Mouse (Mus musculus): ENCODE measurements around the gene Gsk3b. TPM values are rescaled to one million over a fixed set of nuclear protein-coding genes. Genes with fewer than 3 reads are reported as not detected.

Gsk3b gene
- polyA plus RNA-seq, 1 experiment from 2014 or later: 29.6 TPM

DNA sequence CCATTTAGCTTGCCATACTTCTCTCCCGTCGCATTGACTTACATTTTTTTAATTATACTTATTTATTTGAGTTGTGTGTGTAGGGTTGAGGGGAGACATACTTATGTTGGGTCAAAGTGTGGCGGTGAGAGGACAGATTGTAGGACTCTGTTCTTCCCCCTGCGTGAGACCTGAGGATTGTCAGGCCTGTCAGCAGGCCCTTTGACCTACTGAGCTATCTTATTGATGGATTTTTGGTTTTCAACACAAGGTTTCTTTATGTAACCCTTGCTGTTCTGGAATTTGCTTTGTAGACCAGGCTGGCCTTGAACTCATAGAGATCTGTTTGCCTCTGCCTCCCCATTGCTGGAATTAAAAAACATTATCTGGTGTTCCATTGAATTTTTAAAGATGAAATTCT is 56.1 kb downstream of the Gsk3b start:
- Histone ChIP-seq H3K4me1 (replicated peaks; ENCODE audit: control insufficient read depth, insufficient read depth, low read length) (peaks cover 3% of the 10 kb centered on the region; the same call in 1 of the 2 replicates), H3K27me3 (replicated peaks; ENCODE audit: control insufficient read depth, insufficient read depth, low read length) (no peaks in the 10 kb centered on the region), H3K9me3 (ENCODE audit: control insufficient read depth, low read length) (no peaks in the 10 kb centered on the region), H3K36me3 (ENCODE audit: control insufficient read depth, insufficient read depth, low read length) (peaks cover 2% of the 10 kb centered on the region; the same call in 1 of the 2 replicates), H3K27ac (ENCODE audit: low read depth, low read length) (no peak overlapping the region), H3K4me3 (ENCODE audit: low read depth, low read length) (no peak overlapping the region), H3K9ac (ENCODE audit: low read depth, low read length) (no peak overlapping the region), H3K4me2 (no peak overlapping the region)
- no peak for ATAC-seq (replicated peaks; ENCODE audit: low FRiP score)
- 80% methylated on average over 4 of the region's 4 CpGs for WGBS
- DNase-seq (ENCODE audit: low spot score): no peak

- H3K9ac ChIP-seq (ENCODE audit: low read depth, low read length): no peak overlapping the region
- H3K27ac ChIP-seq (ENCODE audit: low read depth, low read length): no peak overlapping the region
- no peaks in the 10 kb centered on the region for H3K27me3 ChIP-seq (replicated peaks; ENCODE audit: control insufficient read depth, insufficient read depth, low read length)
- H3K36me3 ChIP-seq (ENCODE audit: control insufficient read depth, insufficient read depth, low read length): peaks cover 13% of the 10 kb centered on the region; the same call in 1 of the 2 replicates
- H3K4me2 ChIP-seq: no peak overlapping the region
- H3K4me1 ChIP-seq (replicated peaks; ENCODE audit: control insufficient read depth, insufficient read depth, low read length): peaks cover 4% of the 10 kb centered on the region; the same call in 1 of the 2 replicates
- no peaks in the 10 kb centered on the region for H3K9me3 ChIP-seq (ENCODE audit: control insufficient read depth, low read length)
- DNase-seq (ENCODE audit: low spot score) (no peak), ATAC-seq (replicated peaks; ENCODE audit: low FRiP score) (no peak)
- no peak overlapping the region for H3K4me3 ChIP-seq (ENCODE audit: low read depth, low read length)
Measured at GRCm38 (mm10) chr16:38150555-38150954, 61.8 kb downstream of the Gsk3b start.

DNA sequence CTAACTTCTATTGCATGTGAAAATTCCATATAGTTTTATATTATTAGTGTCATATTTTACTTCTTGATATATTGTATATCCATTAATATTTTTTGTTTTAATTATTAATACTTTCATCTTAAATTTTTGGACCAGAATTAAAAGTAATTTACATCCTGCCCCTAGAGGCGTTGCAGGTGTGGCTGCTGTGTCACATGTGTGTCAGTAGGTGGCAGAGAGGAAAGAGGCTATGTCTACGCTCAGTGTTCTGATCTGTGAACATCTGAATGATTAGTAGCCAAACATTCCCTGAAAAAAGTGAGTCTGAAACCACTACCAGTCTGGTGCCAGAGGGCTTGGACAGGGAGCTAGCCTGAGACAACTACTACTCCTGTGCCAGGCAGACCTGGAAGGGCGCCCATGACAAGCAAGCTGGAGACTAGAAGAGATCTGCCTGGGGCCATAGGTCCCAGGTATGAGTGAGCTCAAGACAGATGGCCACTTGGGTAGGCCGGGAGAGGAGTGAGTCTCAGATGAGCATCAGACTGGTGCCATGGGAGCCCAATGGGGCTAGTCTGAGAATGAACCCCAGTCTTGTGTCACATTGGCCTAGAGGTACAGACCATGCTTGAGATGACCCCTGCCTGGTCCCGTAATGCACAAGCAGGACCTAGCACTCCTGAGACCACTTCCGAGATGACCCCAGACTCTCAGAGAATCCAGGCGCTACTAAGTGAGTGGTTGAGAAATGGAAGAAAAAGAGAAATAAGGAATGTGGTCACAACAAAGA is 69.2 kb downstream of the Gsk3b start:
- no peaks in the 10 kb centered on the region for H3K4me1 ChIP-seq (replicated peaks; ENCODE audit: control insufficient read depth, insufficient read depth, low read length)
- H3K36me3 ChIP-seq (ENCODE audit: control insufficient read depth, insufficient read depth, low read length): peaks cover 6% of the 10 kb centered on the region; the same call in 1 of the 2 replicates
- 90% methylated on average over 7 of the region's 7 CpGs for WGBS
- H3K4me2 ChIP-seq: no peak overlapping the region
- no peak overlapping the region for H3K9ac ChIP-seq (ENCODE audit: low read depth, low read length)
- no peaks in the 10 kb centered on the region for H3K9me3 ChIP-seq (ENCODE audit: control insufficient read depth, low read length)
- DNase-seq (ENCODE audit: low spot score) (no peak), ATAC-seq (replicated peaks; ENCODE audit: low FRiP score) (no peak)
- H3K4me3 ChIP-seq (ENCODE audit: low read depth, low read length): no peak overlapping the region
- H3K27me3 ChIP-seq (replicated peaks; ENCODE audit: control insufficient read depth, insufficient read depth, low read length): no peaks in the 10 kb centered on the region
- H3K27ac ChIP-seq (ENCODE audit: low read depth, low read length): no peak overlapping the region

DNA sequence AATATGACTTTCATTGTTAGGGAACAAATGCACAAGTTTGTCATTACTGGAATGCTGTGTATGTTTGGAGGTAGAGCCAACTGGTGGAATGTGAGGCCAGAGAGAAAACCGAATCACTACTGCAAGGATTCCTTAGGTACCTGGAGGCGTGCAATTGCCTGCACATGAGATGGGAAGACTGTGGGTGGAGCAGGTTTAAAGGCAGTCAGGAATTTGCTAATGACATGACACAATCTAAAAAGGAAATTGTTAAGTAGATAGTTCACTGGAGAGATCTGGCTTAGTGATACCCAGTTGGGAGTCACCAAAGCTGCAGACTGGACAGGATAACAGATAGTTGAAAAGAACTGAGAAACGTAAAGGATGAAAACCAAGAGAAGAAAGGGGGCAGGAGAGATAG is 73.2 kb downstream of the Gsk3b start:
- no peaks in the 10 kb centered on the region for H3K9me3 ChIP-seq (ENCODE audit: control insufficient read depth, low read length)
- DNase-seq (ENCODE audit: low spot score): no peak
- 71% methylated on average over 3 of the region's 3 CpGs for WGBS

DNA sequence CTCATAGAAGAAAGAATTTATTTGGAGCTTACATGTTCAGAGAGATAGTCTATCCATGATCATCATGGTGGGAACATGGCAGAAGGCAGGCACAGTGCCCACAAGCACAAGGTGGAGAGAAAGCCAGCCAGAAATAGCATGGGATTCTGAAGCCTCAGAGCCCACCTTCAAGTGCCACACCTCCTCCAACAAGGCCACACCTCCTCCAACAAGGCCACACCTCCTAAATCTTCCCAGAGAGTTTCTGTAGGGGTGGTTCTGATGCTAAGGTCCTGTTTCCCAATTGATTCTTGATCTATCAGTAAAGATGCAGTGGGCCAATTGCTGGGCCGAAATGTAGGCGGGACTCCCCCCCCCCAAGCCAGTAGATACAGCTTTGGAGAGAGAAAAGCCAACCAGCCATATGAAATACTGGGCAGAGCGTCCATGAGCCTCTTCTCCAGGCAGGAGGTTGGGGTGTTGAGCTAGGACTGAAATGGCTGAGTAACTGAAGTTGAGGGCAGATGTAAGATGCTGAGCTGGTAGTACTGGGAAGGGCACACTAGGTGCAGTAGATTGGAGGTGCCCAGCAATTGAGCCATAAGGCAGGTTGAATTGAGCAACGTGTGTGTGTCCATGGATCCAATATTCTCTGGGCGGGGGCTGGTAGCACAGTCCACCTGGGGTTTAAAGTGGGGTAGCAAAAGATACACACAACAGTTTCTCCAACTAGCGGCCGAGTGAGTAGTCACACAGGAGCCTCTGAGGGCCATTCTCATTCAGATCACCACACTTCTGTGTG is 76.2 kb downstream of the Gsk3b start:
- Histone ChIP-seq H3K9me3 (ENCODE audit: control insufficient read depth, low read length) (no peaks in the 10 kb centered on the region), H3K27ac (ENCODE audit: low read depth, low read length) (no peak overlapping the region), H3K36me3 (ENCODE audit: control insufficient read depth, insufficient read depth, low read length) (no peaks in the 10 kb centered on the region), H3K4me3 (ENCODE audit: low read depth, low read length) (no peak overlapping the region), H3K9ac (ENCODE audit: low read depth, low read length) (no peak overlapping the region), H3K4me1 (replicated peaks; ENCODE audit: control insufficient read depth, insufficient read depth, low read length) (no peaks in the 10 kb centered on the region), H3K4me2 (no peak overlapping the region), H3K27me3 (replicated peaks; ENCODE audit: control insufficient read depth, insufficient read depth, low read length) (no peaks in the 10 kb centered on the region)
- DNase-seq (ENCODE audit: low spot score) (no peak), ATAC-seq (replicated peaks; ENCODE audit: low FRiP score) (no peak)
- 91% methylated on average over 7 of the region's 7 CpGs for WGBS

More for the DNA sequence above, 73.2 kb downstream of the Gsk3b start:
- Histone ChIP-seq H3K9ac (ENCODE audit: low read depth, low read length) (no peak overlapping the region), H3K27ac (ENCODE audit: low read depth, low read length) (no peak overlapping the region), H3K36me3 (ENCODE audit: control insufficient read depth, insufficient read depth, low read length) (no peaks in the 10 kb centered on the region), H3K27me3 (replicated peaks; ENCODE audit: control insufficient read depth, insufficient read depth, low read length) (no peaks in the 10 kb centered on the region), H3K4me2 (no peak overlapping the region), H3K4me1 (replicated peaks; ENCODE audit: control insufficient read depth, insufficient read depth, low read length) (no peaks in the 10 kb centered on the region), H3K4me3 (ENCODE audit: low read depth, low read length) (no peak overlapping the region)
- no peak for ATAC-seq (replicated peaks; ENCODE audit: low FRiP score)

DNA sequence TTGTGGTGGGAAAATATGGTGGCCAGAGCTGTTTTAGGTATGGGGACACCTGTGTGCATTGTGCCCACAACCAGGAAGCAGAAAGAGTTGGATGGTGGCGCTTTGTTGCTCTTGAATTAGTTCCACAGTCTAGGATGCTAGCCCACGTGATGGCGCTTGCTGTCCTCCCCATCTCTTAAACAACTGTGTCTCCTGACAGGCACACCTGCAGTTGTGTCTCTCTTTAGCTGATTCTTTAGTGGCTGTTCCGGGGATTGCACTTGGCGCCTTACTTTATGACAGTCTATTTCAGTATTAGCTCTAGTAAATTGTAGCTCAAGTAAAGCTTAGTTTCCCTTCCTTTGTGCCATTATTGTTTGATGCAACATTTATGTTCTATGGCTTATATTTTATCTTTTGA is 80.2 kb downstream of the Gsk3b start:
- Histone ChIP-seq H3K9me3 (ENCODE audit: control insufficient read depth, low read length) (no peaks in the 10 kb centered on the region), H3K4me1 (replicated peaks; ENCODE audit: control insufficient read depth, insufficient read depth, low read length) (no peaks in the 10 kb centered on the region), H3K27me3 (replicated peaks; ENCODE audit: control insufficient read depth, insufficient read depth, low read length) (no peaks in the 10 kb centered on the region), H3K36me3 (ENCODE audit: control insufficient read depth, insufficient read depth, low read length) (peaks cover 4% of the 10 kb centered on the region; the same call in 1 of the 2 replicates), H3K4me3 (ENCODE audit: low read depth, low read length) (no peak overlapping the region), H3K9ac (ENCODE audit: low read depth, low read length) (no peak overlapping the region), H3K27ac (ENCODE audit: low read depth, low read length) (no peak overlapping the region), H3K4me2 (no peak overlapping the region)
- ATAC-seq (replicated peaks; ENCODE audit: low FRiP score) (no peak), DNase-seq (ENCODE audit: low spot score) (no peak)
- 95% methylated on average over 5 of the region's 5 CpGs for WGBS

GRCm38 (mm10) chr16:38179150-38179549 is 90.3 kb downstream of the Gsk3b start:
- no peak overlapping the region for H3K9ac ChIP-seq (ENCODE audit: low read depth, low read length)
- no peaks in the 10 kb centered on the region for H3K4me1 ChIP-seq (replicated peaks; ENCODE audit: control insufficient read depth, insufficient read depth, low read length)
- H3K4me3 ChIP-seq (ENCODE audit: low read depth, low read length): no peak overlapping the region
- no peaks in the 10 kb centered on the region for H3K9me3 ChIP-seq (ENCODE audit: control insufficient read depth, low read length)
- DNase-seq (ENCODE audit: low spot score): no peak
- no peaks in the 10 kb centered on the region for H3K27me3 ChIP-seq (replicated peaks; ENCODE audit: control insufficient read depth, insufficient read depth, low read length)
- H3K27ac ChIP-seq (ENCODE audit: low read depth, low read length): no peak overlapping the region
- no peak overlapping the region for H3K4me2 ChIP-seq
- ATAC-seq (replicated peaks; ENCODE audit: low FRiP score): no peak
- H3K36me3 ChIP-seq (ENCODE audit: control insufficient read depth, insufficient read depth, low read length): peaks cover 11% of the 10 kb centered on the region
- 79% methylated on average over 4 of the region's 4 CpGs for WGBS

- Histone ChIP-seq H3K9me3 (ENCODE audit: control insufficient read depth, low read length) (no peaks in the 10 kb centered on the region), H3K4me3 (ENCODE audit: low read depth, low read length) (no peak overlapping the region), H3K4me1 (replicated peaks; ENCODE audit: control insufficient read depth, insufficient read depth, low read length) (no peaks in the 10 kb centered on the region; the same call in 1 of the 2 replicates), H3K4me2 (no peak overlapping the region), H3K9ac (ENCODE audit: low read depth, low read length) (no peak overlapping the region), H3K27me3 (replicated peaks; ENCODE audit: control insufficient read depth, insufficient read depth, low read length) (no peaks in the 10 kb centered on the region), H3K36me3 (ENCODE audit: control insufficient read depth, insufficient read depth, low read length) (peaks cover 15% of the 10 kb centered on the region), H3K27ac (ENCODE audit: low read depth, low read length) (no peak overlapping the region)
- DNase-seq (ENCODE audit: low spot score) (no peak), ATAC-seq (replicated peaks; ENCODE audit: low FRiP score) (no peak)
- WGBS: 95% methylated on average over 8 of the region's 8 CpGs
Measured at GRCm38 (mm10) chr16:38181421-38181820, 92.6 kb downstream of the Gsk3b start.

Measured in liver, embryonic 11.5 days (tissue).